Mouse (Mus musculus) kidney, adult 2 months (tissue): ENCODE results near the gene Cd302.

Source experiments
- CTCF ChIP-seq: fragments of 200-500 bp; conservative IDR thresholded peaks from 2 replicates; pipeline ENCODE4 v1.5.1; 2011; ENCODE audit warnings: low read depth, mild to moderate bottlenecking, control low read depth, low read length, moderate library complexity, mixed read lengths; ENCODE audit not compliant: insufficient read depth, insufficient read length
- POLR2A ChIP-seq: fragments of 200-500 bp; IDR thresholded peaks from one replicate; pipeline ENCODE4 v1.6.1; 2011; ENCODE audit warnings: low read depth, low read length, control low read depth

DNA sequence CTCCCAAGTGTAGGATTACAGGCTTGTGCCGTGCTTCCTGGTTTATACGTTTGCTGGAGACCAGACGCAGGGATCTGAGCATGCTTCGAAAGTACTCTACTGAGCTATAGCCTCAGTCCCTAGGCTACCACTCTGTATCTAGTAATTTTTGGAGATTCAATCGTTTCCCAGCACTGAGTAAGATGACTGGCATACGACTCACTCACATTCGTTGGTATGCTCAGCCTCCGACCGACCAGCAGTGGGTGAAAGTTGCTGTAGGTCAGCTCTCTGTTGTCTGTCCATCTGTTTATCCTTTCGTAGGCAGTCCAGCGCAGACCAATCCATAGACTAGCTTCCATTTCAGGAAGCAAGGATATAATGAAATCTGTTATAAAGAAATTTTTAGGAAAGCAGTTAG lies 43.3 kb upstream of the Cd302 start:
- TF ChIP-seq CTCF (no peak), POLR2A (no peak)
